Mouse (Mus musculus): ENCODE data around the gene D3Ertd254e. TPM values are rescaled to one million over a fixed set of nuclear protein-coding genes. Genes with fewer than 3 reads are reported as not detected.

Gene D3Ertd254e
- polyA plus RNA-seq, 1 experiment, result 1.4 TPM

GRCm38 (mm10) chr3:36181519-36181918, 30.7 kb downstream of the D3Ertd254e start:
- H3K4me3 ChIP-seq (ENCODE audit: control insufficient read depth, insufficient read depth, low read length), result no peak overlapping the region
- no peak for DNase-seq
- TF ChIP-seq POLR2A (IDR thresholded peaks at IDR 0.05; ENCODE audit: control insufficient read depth, extremely low read depth, insufficient read depth, low read length, poor library complexity) (no peak), CTCF (IDR thresholded peaks at IDR 0.05; ENCODE audit: borderline replicate concordance, control insufficient read depth, extremely low read depth, insufficient read depth, low read length, poor library complexity) (no peak)
- no peaks in the 10 kb centered on the region for H3K27me3 ChIP-seq (ENCODE audit: control insufficient read depth, insufficient read depth, low read length)
- WGBS, result 14% methylated on average over 4 of the region's 4 CpGs
- H3K4me1 ChIP-seq (replicated peaks; ENCODE audit: control insufficient read depth, insufficient read depth, low read length), result no peaks in the 10 kb centered on the region
- H3K27ac ChIP-seq (ENCODE audit: control insufficient read depth, insufficient read depth, low read length), result no peak overlapping the region
- no peaks in the 10 kb centered on the region for H3K36me3 ChIP-seq (ENCODE audit: control insufficient read depth, insufficient read depth, low read length)

GRCm38 (mm10) chr3:36186510-36186909, 35.7 kb downstream of the D3Ertd254e start:
- WGBS, result 89% methylated on average over 4 of the region's 4 CpGs
- H3K4me1 ChIP-seq (replicated peaks; ENCODE audit: control insufficient read depth, insufficient read depth, low read length), result no peaks in the 10 kb centered on the region
- no peak overlapping the region for H3K4me3 ChIP-seq (ENCODE audit: control insufficient read depth, insufficient read depth, low read length)
- H3K27ac ChIP-seq (ENCODE audit: control insufficient read depth, insufficient read depth, low read length), result no peak overlapping the region
- H3K36me3 ChIP-seq (ENCODE audit: control insufficient read depth, insufficient read depth, low read length), result no peaks in the 10 kb centered on the region
- TF ChIP-seq CTCF (IDR thresholded peaks at IDR 0.05; ENCODE audit: borderline replicate concordance, control insufficient read depth, extremely low read depth, insufficient read depth, low read length, poor library complexity), result no peak
- TF ChIP-seq POLR2A (IDR thresholded peaks at IDR 0.05; ENCODE audit: control insufficient read depth, extremely low read depth, insufficient read depth, low read length, poor library complexity), result no peak
- no peak for DNase-seq
- H3K27me3 ChIP-seq (ENCODE audit: control insufficient read depth, insufficient read depth, low read length), result no peaks in the 10 kb centered on the region; the same call in 1 of the 2 replicates

GRCm38 (mm10) chr3:36189243-36189642, 38.4 kb downstream of the D3Ertd254e start:
- no peak for DNase-seq
- TF ChIP-seq POLR2A (IDR thresholded peaks at IDR 0.05; ENCODE audit: control insufficient read depth, extremely low read depth, insufficient read depth, low read length, poor library complexity), result no peak
- TF ChIP-seq CTCF (IDR thresholded peaks at IDR 0.05; ENCODE audit: borderline replicate concordance, control insufficient read depth, extremely low read depth, insufficient read depth, low read length, poor library complexity), result no peak
- no peaks in the 10 kb centered on the region for H3K4me1 ChIP-seq (replicated peaks; ENCODE audit: control insufficient read depth, insufficient read depth, low read length)
- no peak overlapping the region for H3K4me3 ChIP-seq (ENCODE audit: control insufficient read depth, insufficient read depth, low read length)
- H3K27ac ChIP-seq (ENCODE audit: control insufficient read depth, insufficient read depth, low read length), result no peak overlapping the region
- no peaks in the 10 kb centered on the region for H3K36me3 ChIP-seq (ENCODE audit: control insufficient read depth, insufficient read depth, low read length)
- H3K27me3 ChIP-seq (ENCODE audit: control insufficient read depth, insufficient read depth, low read length), result no peaks in the 10 kb centered on the region; the same call in 1 of the 2 replicates
- 95% methylated on average over 8 of the region's 8 CpGs for WGBS

GRCm38 (mm10) chr3:36201098-36201497, 50.3 kb downstream of the D3Ertd254e start:
- whole genome bisulfite sequencing, result 88% methylated on average over 5 of the region's 5 CpGs
- Histone ChIP-seq H3K27ac (ENCODE audit: control insufficient read depth, insufficient read depth, low read length) (no peak overlapping the region), H3K4me3 (ENCODE audit: control insufficient read depth, insufficient read depth, low read length) (no peak overlapping the region), H3K4me1 (replicated peaks; ENCODE audit: control insufficient read depth, insufficient read depth, low read length) (no peaks in the 10 kb centered on the region), H3K36me3 (ENCODE audit: control insufficient read depth, insufficient read depth, low read length) (no peaks in the 10 kb centered on the region), H3K27me3 (ENCODE audit: control insufficient read depth, insufficient read depth, low read length) (no peaks in the 10 kb centered on the region)
- TF ChIP-seq POLR2A (IDR thresholded peaks at IDR 0.05; ENCODE audit: control insufficient read depth, extremely low read depth, insufficient read depth, low read length, poor library complexity) (no peak), CTCF (IDR thresholded peaks at IDR 0.05; ENCODE audit: borderline replicate concordance, control insufficient read depth, extremely low read depth, insufficient read depth, low read length, poor library complexity) (no peak)
- DNase-seq, result no peak

- 87% methylated on average over 7 of the region's 7 CpGs for WGBS
- Histone ChIP-seq H3K36me3 (ENCODE audit: control insufficient read depth, insufficient read depth, low read length) (no peaks in the 10 kb centered on the region), H3K27ac (ENCODE audit: control insufficient read depth, insufficient read depth, low read length) (no peak overlapping the region), H3K4me1 (replicated peaks; ENCODE audit: control insufficient read depth, insufficient read depth, low read length) (no peaks in the 10 kb centered on the region), H3K27me3 (ENCODE audit: control insufficient read depth, insufficient read depth, low read length) (no peaks in the 10 kb centered on the region), H3K4me3 (ENCODE audit: control insufficient read depth, insufficient read depth, low read length) (no peak overlapping the region)
- TF ChIP-seq CTCF (IDR thresholded peaks at IDR 0.05; ENCODE audit: borderline replicate concordance, control insufficient read depth, extremely low read depth, insufficient read depth, low read length, poor library complexity) (no peak), POLR2A (IDR thresholded peaks at IDR 0.05; ENCODE audit: control insufficient read depth, extremely low read depth, insufficient read depth, low read length, poor library complexity) (no peak)
- no peak for DNase-seq
Measured at GRCm38 (mm10) chr3:36202932-36203331, 52.1 kb downstream of the D3Ertd254e start.

GRCm38 (mm10) chr3:36207520-36208264, 56.9 kb downstream of the D3Ertd254e start:
- Histone ChIP-seq H3K36me3 (ENCODE audit: control insufficient read depth, insufficient read depth, low read length) (no peaks in the 10 kb centered on the region), H3K4me1 (replicated peaks; ENCODE audit: control insufficient read depth, insufficient read depth, low read length) (no peaks in the 10 kb centered on the region), H3K27me3 (ENCODE audit: control insufficient read depth, insufficient read depth, low read length) (no peaks in the 10 kb centered on the region), H3K27ac (ENCODE audit: control insufficient read depth, insufficient read depth, low read length) (no peak overlapping the region), H3K4me3 (ENCODE audit: control insufficient read depth, insufficient read depth, low read length) (no peak overlapping the region)
- TF ChIP-seq POLR2A (IDR thresholded peaks at IDR 0.05; ENCODE audit: control insufficient read depth, extremely low read depth, insufficient read depth, low read length, poor library complexity) (no peak), CTCF (IDR thresholded peaks at IDR 0.05; ENCODE audit: borderline replicate concordance, control insufficient read depth, extremely low read depth, insufficient read depth, low read length, poor library complexity) (no peak)
- no peak for DNase-seq
- WGBS, result 81% methylated on average over 19 of the region's 19 CpGs
